Mouse (Mus musculus) heart, embryonic 16.5 days (tissue): ENCODE data around the gene Nit1. TPM values are rescaled to one million over a fixed set of nuclear protein-coding genes. Genes with fewer than 3 reads are reported as not detected.

Source experiments
- ATAC-seq: fragments of 200-750 bp; cut with Nextera tagmentation; replicated peaks from 2 replicates; pipeline ENCODE4 v1.8.0; 2017; ENCODE audit warnings: moderate number of reproducible peaks; ENCODE audit not compliant: insufficient read depth, low FRiP score; ENCODE audit errors: extremely low read depth
- H3K27ac ChIP-seq: fragments of 300-500 bp; sonication (generic); 2 replicates; pipeline ENCODE4 v1.5.1; 2014; ENCODE audit warnings: mild to moderate bottlenecking, low read length, control low read depth, moderate library complexity
- H3K27me3 ChIP-seq: fragments of 300-500 bp; sonication (generic); 2 replicates; pipeline ENCODE4 v1.6.1; 2014; ENCODE audit warnings: low read length, mixed read lengths; ENCODE audit not compliant: control insufficient read depth, insufficient read depth
- H3K36me3 ChIP-seq: fragments of 300-500 bp; sonication (generic); 2 replicates; pipeline ENCODE4 v1.6.1; 2014; ENCODE audit not compliant: control insufficient read depth, insufficient read depth
- H3K4me1 ChIP-seq: fragments of 300-500 bp; sonication (generic); 2 replicates; pipeline ENCODE4 v1.6.1; 2014; ENCODE audit warnings: low read length, mixed read lengths; ENCODE audit not compliant: control insufficient read depth, insufficient read depth
- H3K4me2 ChIP-seq: fragments of 300-500 bp; sonication (generic); 2 replicates; pipeline ENCODE4 v1.6.1; 2014; ENCODE audit warnings: low read depth, mild to moderate bottlenecking, control low read depth, low read length
- H3K4me3 ChIP-seq: fragments of 300-500 bp; sonication (generic); 2 replicates; pipeline ENCODE4 v1.5.1; 2014; ENCODE audit warnings: mild to moderate bottlenecking, control low read depth, low read length
- H3K9ac ChIP-seq: fragments of 300-500 bp; sonication (generic); 2 replicates; pipeline ENCODE4 v1.6.1; 2014; ENCODE audit warnings: low read length, control low read depth
- H3K9me3 ChIP-seq: fragments of 300-500 bp; sonication (generic); replicated peaks from 2 replicates; pipeline ENCODE4 v1.6.1; 2016; ENCODE audit warnings: low read length; ENCODE audit not compliant: control insufficient read depth
- WGBS: fragments of 180-500 bp; shearing (Covaris S2); extraction: QIAGEN DNeasy Blood & Tissue Kit; methylation state at CpG from one replicate; pipeline ENCODE4 v1.1.7; 2014; 5-methylcytosine and 5-hydroxymethylcytosine counted together
- polyA plus RNA-seq: library from polyadenylated mRNA; unstranded; fragments of >200 nt; fragmentation: Nextera tagmentation; extraction: Ambion mirVana; gene quantifications from 2 replicates; pipeline ENCODE4 v1.2.1, GENCODE M21; 2015

Gene Nit1
- polyA plus RNA-seq, 1 experiment from 2014 or later, result 34.4 TPM

DNA sequence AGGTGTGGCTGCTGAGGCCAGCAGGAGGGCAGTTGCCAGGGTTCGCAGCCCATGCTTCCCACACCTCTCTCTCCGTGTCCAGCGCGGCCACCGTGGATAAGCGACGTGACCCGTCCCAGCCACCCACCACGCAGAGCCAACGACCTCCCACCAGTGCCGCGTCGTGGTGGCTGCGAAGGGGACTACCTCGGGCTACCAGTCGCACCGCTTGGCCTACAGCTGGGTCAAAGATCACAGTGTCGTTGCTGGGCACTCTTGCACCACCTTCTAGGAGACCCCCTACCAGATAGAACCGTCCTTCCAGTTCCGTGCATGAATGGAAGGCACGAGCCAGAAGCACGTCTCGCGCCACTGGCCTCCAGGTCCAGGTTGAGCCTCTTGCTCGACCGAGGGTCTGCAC, 14.8 kb upstream of the Nit1 start:
- ATAC-seq, result peak; percentile 35
- 13% methylated on average over 26 of the region's 26 CpGs for WGBS
- Histone ChIP-seq H3K36me3 (peaks cover 16% of the 10 kb centered on the region), H3K27me3 (no peaks in the 10 kb centered on the region), H3K9me3 (no peaks in the 10 kb centered on the region), H3K27ac (no peak overlapping the region), H3K9ac (peak overlapping the region; percentile 61), H3K4me3 (peak overlapping the region; percentile 58), H3K4me2 (peak overlapping the region; percentile 68), H3K4me1 (peaks cover 2% of the 10 kb centered on the region; the same call in 1 of the 2 replicates)

DNA sequence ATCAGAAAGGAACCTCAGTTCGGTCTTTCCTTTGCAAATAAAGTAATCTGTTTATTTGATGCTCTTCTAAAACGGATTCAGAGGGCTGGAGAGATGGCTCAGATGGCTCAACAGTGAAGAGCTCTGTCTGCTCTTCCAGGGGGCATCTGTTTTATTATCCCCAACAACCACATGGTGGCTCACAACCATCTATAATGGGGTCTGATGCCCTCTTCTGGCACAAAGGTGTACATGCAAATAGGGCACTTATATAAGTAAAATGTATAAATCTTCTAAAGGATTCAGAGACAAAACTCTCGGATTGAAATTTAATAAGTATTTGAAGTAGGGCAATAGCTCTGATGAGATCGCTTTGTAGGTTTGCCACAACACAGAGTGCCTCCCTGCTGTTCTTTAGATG, 13.0 kb upstream of the Nit1 start:
- H3K36me3 ChIP-seq, result peaks cover 16% of the 10 kb centered on the region
- H3K4me3 ChIP-seq, result no peak overlapping the region
- 70% methylated on average over 4 of the region's 4 CpGs for WGBS
- H3K4me1 ChIP-seq, result peaks cover 2% of the 10 kb centered on the region; the same call in 1 of the 2 replicates
- no peaks in the 10 kb centered on the region for H3K27me3 ChIP-seq
- H3K4me2 ChIP-seq, result no peak overlapping the region
- no peak for ATAC-seq
- no peak overlapping the region for H3K27ac ChIP-seq
- H3K9ac ChIP-seq, result no peak overlapping the region
- no peaks in the 10 kb centered on the region for H3K9me3 ChIP-seq

GRCm38 (mm10) chr1:171356814-171357213, 11.4 kb upstream of the Nit1 start:
- no peak for ATAC-seq
- Histone ChIP-seq H3K27ac (no peak overlapping the region), H3K4me2 (no peak overlapping the region), H3K9me3 (no peaks in the 10 kb centered on the region), H3K36me3 (peaks cover 16% of the 10 kb centered on the region), H3K4me3 (no peak overlapping the region), H3K9ac (no peak overlapping the region), H3K4me1 (peaks cover 2% of the 10 kb centered on the region; the same call in 1 of the 2 replicates), H3K27me3 (no peaks in the 10 kb centered on the region)
- 94% methylated on average over 2 of the region's 2 CpGs for WGBS

- no peak overlapping the region for H3K4me2 ChIP-seq
- no peaks in the 10 kb centered on the region for H3K9me3 ChIP-seq
- H3K9ac ChIP-seq, result no peak overlapping the region
- no peaks in the 10 kb centered on the region; the same call in 1 of the 2 replicates for H3K4me1 ChIP-seq
- H3K27me3 ChIP-seq, result no peaks in the 10 kb centered on the region
- WGBS, result 79% methylated on average over 5 of the region's 5 CpGs
- H3K4me3 ChIP-seq, result no peak overlapping the region
- H3K27ac ChIP-seq, result no peak overlapping the region
- ATAC-seq, result no peak
- peaks cover 16% of the 10 kb centered on the region for H3K36me3 ChIP-seq
Measured at GRCm38 (mm10) chr1:171355812-171356340, 10.4 kb upstream of the Nit1 start.

DNA sequence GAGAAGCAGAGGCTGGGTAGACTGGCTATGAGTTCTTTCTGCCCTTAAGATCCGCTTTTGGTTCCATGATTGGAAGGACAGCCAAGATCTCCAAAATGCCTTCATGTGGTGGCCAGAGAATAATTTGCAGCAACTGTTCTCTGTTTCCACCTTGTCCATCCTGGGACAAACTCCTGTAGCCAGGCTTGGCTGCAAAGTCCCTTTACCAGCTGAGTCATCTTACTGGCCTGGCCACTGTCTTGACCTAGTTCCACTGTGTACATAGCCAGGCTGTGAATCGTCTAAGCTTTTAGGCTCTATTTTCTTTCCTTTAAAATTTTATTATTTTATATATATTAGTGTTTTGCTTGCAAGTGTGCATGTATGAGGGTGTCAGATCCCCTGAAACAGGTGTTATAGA, 3.8 kb upstream of the Nit1 start:
- Histone ChIP-seq H3K4me1 (peaks cover 12% of the 10 kb centered on the region), H3K9me3 (0 out of 2 replicates have a peak, but pooled peaks cover 4% of the 10 kb centered on the region), H3K27ac (no peak overlapping the region), H3K9ac (no peak overlapping the region), H3K36me3 (no peaks in the 10 kb centered on the region), H3K4me2 (no peak overlapping the region), H3K27me3 (no peaks in the 10 kb centered on the region), H3K4me3 (no peak overlapping the region)
- ATAC-seq, result no peak
- 90% methylated on average over 2 of the region's 2 CpGs for WGBS

DNA sequence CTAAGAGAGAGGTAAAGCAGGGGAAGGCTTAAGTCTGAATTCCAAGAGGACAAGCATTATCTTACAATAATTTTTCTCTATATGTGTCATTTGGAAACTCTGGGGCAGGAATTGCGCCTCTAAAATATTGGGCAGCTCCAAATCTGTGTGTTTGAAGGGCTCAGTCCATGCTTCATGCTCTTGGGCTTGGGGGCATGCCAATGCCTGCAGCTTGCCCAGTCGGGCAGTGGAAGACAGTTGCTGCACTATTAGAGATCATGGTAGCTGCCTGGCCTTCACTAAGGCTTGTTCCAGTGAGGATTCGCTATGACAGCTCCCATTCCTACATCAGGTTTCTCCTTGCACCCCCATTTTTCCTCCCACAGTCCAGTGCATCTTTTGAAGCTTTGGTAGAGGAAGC, 3.2 kb upstream of the Nit1 start:
- Histone ChIP-seq H3K9ac (no peak overlapping the region), H3K4me1 (peaks cover 12% of the 10 kb centered on the region), H3K9me3 (0 out of 2 replicates have a peak, but pooled peaks cover 4% of the 10 kb centered on the region), H3K36me3 (no peaks in the 10 kb centered on the region), H3K27me3 (no peaks in the 10 kb centered on the region), H3K4me3 (no peak overlapping the region), H3K27ac (no peak overlapping the region), H3K4me2 (no peak overlapping the region)
- no peak for ATAC-seq
- 89% methylated on average over 3 of the region's 3 CpGs for WGBS

- H3K4me2 ChIP-seq, result peak overlapping the region; percentile 65
- 0 out of 2 replicates have a peak, but pooled peaks have one; percentile 9 for ATAC-seq
- no peaks in the 10 kb centered on the region for H3K27me3 ChIP-seq
- H3K9ac ChIP-seq, result peak overlapping the region; percentile 80
- peak overlapping the region; percentile 77 for H3K4me3 ChIP-seq
- H3K36me3 ChIP-seq, result peaks cover 14% of the 10 kb centered on the region
- H3K9me3 ChIP-seq, result 0 out of 2 replicates have a peak, but pooled peaks cover 4% of the 10 kb centered on the region
- under 1% methylated on average over 14 of the region's 14 CpGs for WGBS
- H3K27ac ChIP-seq, result no peak overlapping the region; the same call in 1 of the 2 replicates
- H3K4me1 ChIP-seq, result peaks cover 12% of the 10 kb centered on the region
Measured at GRCm38 (mm10) chr1:171346095-171346450, 627 bp upstream of the Nit1 start.

DNA sequence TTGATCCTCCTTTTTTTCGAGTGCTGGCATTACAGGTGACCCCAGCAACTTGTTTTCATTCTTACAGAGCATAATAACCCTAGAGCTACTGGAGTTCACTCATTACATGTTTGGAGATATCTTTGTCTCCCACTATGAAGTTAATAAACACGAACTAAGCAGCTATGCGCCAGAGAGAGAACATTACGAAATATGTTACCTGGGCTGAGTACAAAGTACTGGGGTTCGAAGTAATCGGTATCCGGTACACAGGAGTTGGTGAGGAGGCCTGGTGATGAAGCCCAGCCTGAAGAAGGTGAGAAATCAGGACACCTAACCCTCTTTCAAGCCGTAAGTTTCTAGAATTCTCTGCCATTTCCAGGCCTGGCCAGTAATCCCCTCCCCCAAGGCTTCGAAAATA, 731 bp downstream of the Nit1 start:
- Histone ChIP-seq H3K4me2 (peak overlapping the region; percentile 65), H3K4me3 (peak overlapping the region; percentile 77), H3K4me1 (peaks cover 12% of the 10 kb centered on the region), H3K9me3 (0 out of 2 replicates have a peak, but pooled peaks cover 4% of the 10 kb centered on the region), H3K36me3 (peaks cover 24% of the 10 kb centered on the region), H3K9ac (peak overlapping the region; percentile 80), H3K27me3 (no peaks in the 10 kb centered on the region), H3K27ac (peak overlapping the region; percentile 69)
- 69% methylated on average over 9 of the region's 9 CpGs for WGBS
- ATAC-seq, result no peak

DNA sequence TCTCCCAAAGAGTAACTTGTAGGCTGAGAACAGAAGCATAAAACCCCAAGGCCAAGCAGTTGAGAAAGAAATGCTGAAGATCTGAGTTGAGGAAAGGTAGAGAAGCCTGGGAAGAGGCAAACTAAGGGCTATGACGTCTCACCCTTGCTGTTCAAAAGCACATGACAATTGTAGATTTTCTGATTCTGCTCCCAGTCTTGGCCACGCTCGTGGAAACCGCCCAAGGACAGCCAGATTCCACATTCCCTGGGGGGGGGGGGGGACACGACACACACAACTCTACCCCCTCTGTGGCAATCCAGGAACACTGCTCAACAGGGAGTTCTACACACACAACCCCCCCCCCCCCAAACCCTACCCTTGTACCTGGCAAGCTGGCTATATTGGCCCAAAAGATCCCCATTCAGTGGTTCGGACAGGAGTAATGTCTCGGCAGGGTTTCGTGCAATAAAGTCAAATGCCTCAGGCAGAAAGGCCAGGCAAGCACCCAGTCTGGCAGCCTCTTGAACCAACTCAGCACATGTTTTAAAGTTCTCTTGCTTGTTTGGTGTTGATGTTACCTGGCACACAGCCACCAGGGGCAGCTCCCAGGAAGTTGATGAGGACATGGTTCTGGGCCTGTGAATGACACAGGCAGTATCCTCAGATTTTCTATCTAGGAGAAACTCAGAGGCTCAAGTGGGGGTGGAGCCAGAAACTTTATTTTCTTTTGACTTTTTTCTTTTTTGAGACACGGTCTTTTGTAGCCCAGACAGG, 1.3 kb downstream of the Nit1 start:
- WGBS, result 74% methylated on average over 9 of the region's 9 CpGs
- peak; percentile 16; the same call in 1 of the 2 replicates for ATAC-seq
- peaks cover 12% of the 10 kb centered on the region for H3K4me1 ChIP-seq
- no peaks in the 10 kb centered on the region for H3K27me3 ChIP-seq
- no peak overlapping the region for H3K9ac ChIP-seq
- no peak overlapping the region for H3K4me3 ChIP-seq
- H3K9me3 ChIP-seq, result 0 out of 2 replicates have a peak, but pooled peaks cover 4% of the 10 kb centered on the region
- H3K4me2 ChIP-seq, result peak overlapping the region; percentile 65; the same call in 1 of the 2 replicates
- no peak overlapping the region for H3K27ac ChIP-seq
- H3K36me3 ChIP-seq, result peaks cover 28% of the 10 kb centered on the region
